Mouse (Mus musculus) limb, embryonic 13.5 days (tissue): Measurements from ENCODE around the gene Phgdh. TPM values are rescaled to one million over a fixed set of nuclear protein-coding genes. Genes with fewer than 3 reads are reported as not detected.

ENCODE experiments used
- ATAC-seq: fragments of 200-750 bp; cut with Nextera tagmentation; 2 replicates; pipeline ENCODE4 v1.8.0; 2017; ENCODE audit warnings: low read depth, moderate number of reproducible peaks, moderate TSS enrichment; ENCODE audit not compliant: low FRiP score
- H3K27ac ChIP-seq: fragments of 300-500 bp; sonication (generic); 2 replicates; pipeline ENCODE4 v1.5.1; 2015; ENCODE audit warnings: inconsistent platforms, mild to moderate bottlenecking, moderate library complexity
- H3K27me3 ChIP-seq: fragments of 300-500 bp; sonication (generic); 2 replicates; pipeline ENCODE4 v1.6.1; 2015; ENCODE audit warnings: mild to moderate bottlenecking, inconsistent platforms
- H3K36me3 ChIP-seq: fragments of 300-500 bp; sonication (generic); 2 replicates; pipeline ENCODE4 v1.6.1; 2015; ENCODE audit warnings: inconsistent platforms, mild to moderate bottlenecking, moderate library complexity
- H3K4me1 ChIP-seq: fragments of 300-500 bp; sonication (generic); 2 replicates; pipeline ENCODE4 v1.6.1; 2015; ENCODE audit warnings: inconsistent platforms
- H3K4me2 ChIP-seq: fragments of 300-500 bp; sonication (generic); replicated peaks from 2 replicates; pipeline ENCODE4 v1.6.1; 2015; ENCODE audit warnings: inconsistent platforms, mild to moderate bottlenecking, moderate library complexity
- H3K4me3 ChIP-seq: fragments of 300-500 bp; sonication (generic); 2 replicates; pipeline ENCODE4 v1.5.1; 2015; ENCODE audit warnings: moderate library complexity, mild to moderate bottlenecking, inconsistent platforms
- H3K9ac ChIP-seq: fragments of 300-500 bp; sonication (generic); 2 replicates; pipeline ENCODE4 v1.6.1; 2015; ENCODE audit warnings: mild to moderate bottlenecking, inconsistent platforms
- H3K9me3 ChIP-seq: fragments of 300-500 bp; sonication (generic); 2 replicates; pipeline ENCODE4 v1.6.1; 2016; ENCODE audit warnings: inconsistent platforms
- WGBS: fragments of 180-500 bp; shearing (Covaris S2); methylation state at CpG from one replicate; pipeline ENCODE4 v1.1.7; 2015; 5-methylcytosine and 5-hydroxymethylcytosine counted together
- polyA plus RNA-seq: library from polyadenylated mRNA; unstranded; fragments of >200 nt; fragmentation: Nextera tagmentation; extraction: Ambion mirVana; gene quantifications from 2 replicates; pipeline ENCODE4 v1.2.1, GENCODE M21; 2015

The Phgdh gene
- polyA plus RNA-seq, 1 experiment from 2014 or later, result 258 TPM

GRCm38 (mm10) chr3:98280204-98280932 lies 59.4 kb downstream of the Phgdh start, which contains the start of gene Hmgcs2:
TSS of gene Hmgcs2 (plus strand) at chr3:98280435.
- Histone ChIP-seq H3K27ac (no peak within 1 kb of the TSS), H3K27me3 (no peaks in the 10 kb centered on the region), H3K9me3 (no peaks in the 10 kb centered on the region), H3K36me3 (no peaks in the 10 kb centered on the region), H3K4me2 (peak within 1 kb of the TSS; percentile 32; the same call in 1 of the 2 replicates), H3K4me3 (no peak within 1 kb of the TSS), H3K4me1 (peaks cover 18% of the 10 kb centered on the region), H3K9ac (no peak within 1 kb of the TSS)
- 58% methylated on average over 14 of the region's 14 CpGs for WGBS
- peak; percentile 40; the same call in 1 of the 2 replicates for ATAC-seq

GRCm38 (mm10) chr3:98279682-98280081 lies 60.1 kb downstream of the Phgdh start:
- Histone ChIP-seq H3K27me3 (no peaks in the 10 kb centered on the region), H3K9ac (no peak overlapping the region), H3K27ac (no peak overlapping the region), H3K4me2 (no peak overlapping the region), H3K36me3 (no peaks in the 10 kb centered on the region), H3K4me1 (peaks cover 18% of the 10 kb centered on the region), H3K4me3 (no peak overlapping the region), H3K9me3 (no peaks in the 10 kb centered on the region)
- WGBS, result 43% methylated on average over 4 of the region's 4 CpGs
- ATAC-seq, result no peak

- H3K9ac ChIP-seq, result no peak overlapping the region
- H3K4me1 ChIP-seq, result peaks cover 13% of the 10 kb centered on the region
- no peak overlapping the region for H3K4me3 ChIP-seq
- no peaks in the 10 kb centered on the region for H3K9me3 ChIP-seq
- 55% methylated on average over 11 of the region's 11 CpGs for WGBS
- no peak overlapping the region for H3K27ac ChIP-seq
- no peak for ATAC-seq
- no peaks in the 10 kb centered on the region for H3K36me3 ChIP-seq
- no peaks in the 10 kb centered on the region for H3K27me3 ChIP-seq
- no peak overlapping the region for H3K4me2 ChIP-seq
Measured at GRCm38 (mm10) chr3:98273623-98274398, 66.0 kb downstream of the Phgdh start.

DNA sequence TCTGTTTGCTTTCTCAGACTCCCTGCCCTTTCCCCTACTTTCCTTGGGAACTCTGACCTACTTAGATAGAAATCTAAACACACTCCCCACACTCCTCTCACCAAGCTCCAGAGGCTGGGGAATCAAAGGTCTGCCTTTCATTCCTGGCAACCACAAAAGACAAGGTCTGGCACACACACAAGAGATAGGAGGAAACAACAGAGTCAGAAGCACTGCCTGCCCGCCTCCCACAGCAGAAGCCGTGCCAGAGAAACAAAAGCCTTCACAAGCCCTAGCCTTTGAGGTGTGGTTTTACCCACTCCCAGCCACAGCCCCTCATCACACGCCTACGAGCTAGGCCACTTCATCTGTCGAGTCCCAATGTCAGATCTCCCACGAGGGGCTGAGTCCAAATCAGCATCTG lies 72.5 kb downstream of the Phgdh start:
- Histone ChIP-seq H3K36me3 (no peaks in the 10 kb centered on the region), H3K9me3 (no peaks in the 10 kb centered on the region), H3K27ac (no peak overlapping the region), H3K27me3 (no peaks in the 10 kb centered on the region), H3K9ac (no peak overlapping the region), H3K4me1 (peaks cover 8% of the 10 kb centered on the region; the same call in 1 of the 2 replicates), H3K4me2 (no peak overlapping the region), H3K4me3 (no peak overlapping the region)
- no peak for ATAC-seq
- WGBS, result 37% methylated on average over 6 of the region's 6 CpGs

Other genes starting within 250 kb of the Phgdh start
- not detected in 2 replicates for gene Adam30, start 179.4 kb downstream of the Phgdh start, polyA plus RNA-seq
- not detected in 2 replicates for gene Reg4, start 117.8 kb downstream of the Phgdh start, polyA plus RNA-seq
- 1.3 and 1.9 TPM in 2 replicates for gene Hmgcs2, start 59.6 kb downstream of the Phgdh start, polyA plus RNA-seq
- 8.5 and 9.0 TPM in 2 replicates for gene Zfp697, start 42.5 kb upstream of the Phgdh start, polyA plus RNA-seq
- not detected in 2 replicates for gene Gm4450, start 117.1 kb upstream of the Phgdh start, polyA plus RNA-seq
- not detected in 2 replicates for gene Hsd3b4, start 170.5 kb upstream of the Phgdh start, polyA plus RNA-seq
- gene Gm10681, start 248.8 kb upstream of the Phgdh start, polyA plus RNA-seq, result not detected in 2 replicates